Mouse (Mus musculus): Measurements from ENCODE around the gene Clybl. TPM values are rescaled to one million over a fixed set of nuclear protein-coding genes. Genes with fewer than 3 reads are reported as not detected.

Gene Clybl
- polyA plus RNA-seq, 1 experiment from 2014 or later: 76.8 TPM

DNA sequence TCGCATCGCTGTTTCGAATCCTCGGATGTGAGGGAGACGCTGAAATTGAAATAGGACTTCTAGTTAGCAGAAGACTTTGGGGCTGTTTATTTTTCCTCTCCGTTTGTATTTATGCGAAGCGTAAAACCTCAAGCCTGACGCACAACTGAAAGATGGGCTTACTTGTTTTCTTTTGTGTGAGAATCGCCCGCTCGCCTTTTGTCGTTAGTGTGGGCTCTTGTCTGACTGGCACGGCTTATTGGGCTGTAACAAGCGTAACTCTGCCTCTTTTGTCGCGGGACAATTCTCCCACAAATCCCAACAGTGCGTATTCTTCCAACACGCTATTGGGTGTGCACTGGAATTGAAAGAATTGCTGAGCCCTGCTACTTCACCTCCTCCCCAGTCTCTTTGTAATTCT, 192.0 kb downstream of the Clybl start:
- no peak for ATAC-seq (replicated peaks; ENCODE audit: insufficient number of reproducible peaks, low FRiP score, low TSS enrichment)
- no peak overlapping the region for H3K27ac ChIP-seq (ENCODE audit: low read depth, low read length)
- H3K27me3 ChIP-seq (ENCODE audit: control insufficient read depth, insufficient read depth, low read length): no peaks in the 10 kb centered on the region; the same call in 1 of the 2 replicates
- H3K9ac ChIP-seq (ENCODE audit: low read depth, low read length): no peak overlapping the region
- no peak overlapping the region for H3K4me3 ChIP-seq (ENCODE audit: low read depth, low read length)
- 52% methylated on average over 19 of the region's 19 CpGs for WGBS (ENCODE audit: insufficient replicate concordance)
- no peaks in the 10 kb centered on the region for H3K9me3 ChIP-seq (replicated peaks; ENCODE audit: control insufficient read depth, low read length)
- no peaks in the 10 kb centered on the region for H3K4me1 ChIP-seq (ENCODE audit: control insufficient read depth, insufficient read depth, low read length)
- peak overlapping the region; percentile 25 for H3K4me2 ChIP-seq
- H3K36me3 ChIP-seq (ENCODE audit: control insufficient read depth, insufficient read depth, low read length): no peaks in the 10 kb centered on the region

DNA sequence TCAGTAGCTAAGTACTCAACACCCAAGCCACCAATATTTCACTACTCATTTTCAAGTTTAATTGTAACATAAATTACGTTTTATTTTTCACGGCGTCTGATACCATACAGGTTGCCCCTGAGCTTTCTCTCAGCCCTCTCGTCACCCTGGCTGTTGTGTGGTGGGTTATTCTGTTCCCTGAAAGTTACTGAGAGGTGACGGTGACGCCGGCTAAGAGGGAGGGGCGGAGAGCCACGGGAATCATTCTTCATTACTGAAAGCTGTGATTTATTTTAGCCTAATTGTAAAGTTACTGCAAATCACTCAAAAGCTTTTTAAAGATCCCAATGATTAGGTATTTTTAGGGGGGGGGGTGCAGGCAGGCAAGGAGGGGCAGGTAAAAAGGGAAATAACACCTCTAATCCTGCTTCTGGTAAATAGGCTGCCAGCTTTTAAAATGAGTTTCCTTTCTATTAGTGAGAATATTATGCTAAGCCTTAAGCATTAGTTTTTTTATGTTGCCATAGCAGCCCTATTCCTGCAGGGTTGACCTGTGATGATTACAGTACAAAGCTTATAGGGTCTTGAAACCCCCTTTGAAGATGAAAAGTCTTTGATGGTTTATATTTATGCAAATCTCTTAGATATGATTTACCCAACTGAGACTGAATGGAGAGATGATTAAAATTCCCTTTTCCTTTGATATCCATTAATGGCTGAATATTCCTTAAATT, 192.9 kb downstream of the Clybl start:
- H3K4me1 ChIP-seq (ENCODE audit: control insufficient read depth, insufficient read depth, low read length): peaks cover 4% of the 10 kb centered on the region
- 17% methylated on average over 9 of the region's 9 CpGs for WGBS (ENCODE audit: insufficient replicate concordance)
- peak overlapping the region; percentile 40 for H3K4me2 ChIP-seq
- no peak overlapping the region for H3K9ac ChIP-seq (ENCODE audit: low read depth, low read length)
- no peaks in the 10 kb centered on the region for H3K36me3 ChIP-seq (ENCODE audit: control insufficient read depth, insufficient read depth, low read length)
- no peak overlapping the region for H3K4me3 ChIP-seq (ENCODE audit: low read depth, low read length)
- no peak for ATAC-seq (replicated peaks; ENCODE audit: insufficient number of reproducible peaks, low FRiP score, low TSS enrichment)
- H3K9me3 ChIP-seq (replicated peaks; ENCODE audit: control insufficient read depth, low read length): no peaks in the 10 kb centered on the region
- H3K27me3 ChIP-seq (ENCODE audit: control insufficient read depth, insufficient read depth, low read length): no peaks in the 10 kb centered on the region; the same call in 1 of the 2 replicates
- no peak overlapping the region for H3K27ac ChIP-seq (ENCODE audit: low read depth, low read length)

GRCm38 (mm10) chr14:122375070-122375811, 193.7 kb downstream of the Clybl start:
- H3K27me3 ChIP-seq (ENCODE audit: control insufficient read depth, insufficient read depth, low read length): no peaks in the 10 kb centered on the region; the same call in 1 of the 2 replicates
- WGBS (ENCODE audit: insufficient replicate concordance): 55% methylated on average over 12 of the region's 12 CpGs
- H3K4me2 ChIP-seq: no peak overlapping the region
- peaks cover 4% of the 10 kb centered on the region for H3K4me1 ChIP-seq (ENCODE audit: control insufficient read depth, insufficient read depth, low read length)
- H3K4me3 ChIP-seq (ENCODE audit: low read depth, low read length): no peak overlapping the region
- H3K9me3 ChIP-seq (replicated peaks; ENCODE audit: control insufficient read depth, low read length): no peaks in the 10 kb centered on the region
- no peaks in the 10 kb centered on the region for H3K36me3 ChIP-seq (ENCODE audit: control insufficient read depth, insufficient read depth, low read length)
- no peak overlapping the region for H3K9ac ChIP-seq (ENCODE audit: low read depth, low read length)
- H3K27ac ChIP-seq (ENCODE audit: low read depth, low read length): no peak overlapping the region
- no peak for ATAC-seq (replicated peaks; ENCODE audit: insufficient number of reproducible peaks, low FRiP score, low TSS enrichment)

GRCm38 (mm10) chr14:122376482-122377143, 195.1 kb downstream of the Clybl start:
- Histone ChIP-seq H3K27ac (ENCODE audit: low read depth, low read length) (no peak overlapping the region), H3K4me1 (ENCODE audit: control insufficient read depth, insufficient read depth, low read length) (peaks cover 4% of the 10 kb centered on the region), H3K4me3 (ENCODE audit: low read depth, low read length) (no peak overlapping the region), H3K9me3 (replicated peaks; ENCODE audit: control insufficient read depth, low read length) (no peaks in the 10 kb centered on the region), H3K9ac (ENCODE audit: low read depth, low read length) (no peak overlapping the region), H3K36me3 (ENCODE audit: control insufficient read depth, insufficient read depth, low read length) (no peaks in the 10 kb centered on the region), H3K27me3 (ENCODE audit: control insufficient read depth, insufficient read depth, low read length) (no peaks in the 10 kb centered on the region; the same call in 1 of the 2 replicates), H3K4me2 (no peak overlapping the region)
- WGBS (ENCODE audit: insufficient replicate concordance): 70% methylated on average over 9 of the region's 9 CpGs
- ATAC-seq (replicated peaks; ENCODE audit: insufficient number of reproducible peaks, low FRiP score, low TSS enrichment): no peak

- H3K36me3 ChIP-seq (ENCODE audit: control insufficient read depth, insufficient read depth, low read length): no peaks in the 10 kb centered on the region
- no peak for ATAC-seq (replicated peaks; ENCODE audit: insufficient number of reproducible peaks, low FRiP score, low TSS enrichment)
- H3K4me3 ChIP-seq (ENCODE audit: low read depth, low read length): no peak overlapping the region
- no peak overlapping the region for H3K4me2 ChIP-seq
- no peak overlapping the region for H3K9ac ChIP-seq (ENCODE audit: low read depth, low read length)
- peaks cover 4% of the 10 kb centered on the region for H3K4me1 ChIP-seq (ENCODE audit: control insufficient read depth, insufficient read depth, low read length)
- no peak overlapping the region for H3K27ac ChIP-seq (ENCODE audit: low read depth, low read length)
- H3K27me3 ChIP-seq (ENCODE audit: control insufficient read depth, insufficient read depth, low read length): no peaks in the 10 kb centered on the region; the same call in 1 of the 2 replicates
- no peaks in the 10 kb centered on the region for H3K9me3 ChIP-seq (replicated peaks; ENCODE audit: control insufficient read depth, low read length)
- 85% methylated on average over 6 of the region's 6 CpGs for WGBS (ENCODE audit: insufficient replicate concordance)
Observed at GRCm38 (mm10) chr14:122377681-122378080, 196.2 kb downstream of the Clybl start.

DNA sequence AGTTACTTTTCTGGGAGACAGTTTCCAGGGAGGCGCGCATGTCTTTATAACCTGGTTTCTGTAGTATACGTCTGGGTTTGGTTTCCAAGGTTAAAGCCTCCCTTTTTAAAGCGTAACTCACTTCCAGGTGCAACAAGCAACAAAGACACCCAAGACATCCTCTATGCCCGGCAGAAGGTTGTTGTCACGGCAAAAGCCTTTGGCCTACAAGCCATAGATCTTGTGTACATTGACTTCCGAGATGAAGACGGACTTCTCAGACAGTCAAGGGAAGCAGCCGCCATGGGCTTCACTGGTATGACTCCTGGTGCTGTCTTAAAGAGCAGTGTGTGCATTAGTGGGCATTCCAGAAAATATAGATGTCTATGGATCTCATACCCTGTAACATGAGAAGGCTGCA, 197.6 kb downstream of the Clybl start:
- 87% methylated on average over 9 of the region's 9 CpGs for WGBS (ENCODE audit: insufficient replicate concordance)

DNA sequence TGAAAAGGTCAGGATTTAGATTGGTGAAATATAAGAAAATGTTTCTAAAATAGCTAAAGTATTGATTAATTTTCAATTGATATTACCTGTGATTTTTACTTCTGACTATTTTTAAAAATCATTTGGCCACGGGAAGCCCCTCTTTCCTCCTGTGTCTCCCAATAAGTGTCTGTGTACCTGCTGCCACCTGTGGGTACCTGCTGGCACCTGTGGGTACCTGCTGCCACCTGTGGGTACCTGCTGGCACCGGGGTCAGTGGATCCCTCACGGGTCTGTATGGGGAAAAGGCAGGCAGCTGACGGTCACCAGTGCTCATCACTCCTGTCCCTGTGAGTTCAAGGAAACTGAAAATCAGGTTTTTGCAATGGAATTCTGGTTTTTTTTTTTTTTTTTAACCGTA, 198.5 kb downstream of the Clybl start:
- H3K4me2 ChIP-seq: no peak overlapping the region
- 86% methylated on average over 5 of the region's 5 CpGs for WGBS (ENCODE audit: insufficient replicate concordance)
- no peaks in the 10 kb centered on the region for H3K27me3 ChIP-seq (ENCODE audit: control insufficient read depth, insufficient read depth, low read length)
- H3K27ac ChIP-seq (ENCODE audit: low read depth, low read length): no peak overlapping the region
- no peak overlapping the region for H3K4me3 ChIP-seq (ENCODE audit: low read depth, low read length)
- no peaks in the 10 kb centered on the region for H3K9me3 ChIP-seq (replicated peaks; ENCODE audit: control insufficient read depth, low read length)
- no peaks in the 10 kb centered on the region for H3K36me3 ChIP-seq (ENCODE audit: control insufficient read depth, insufficient read depth, low read length)
- ATAC-seq (replicated peaks; ENCODE audit: insufficient number of reproducible peaks, low FRiP score, low TSS enrichment): no peak
- H3K4me1 ChIP-seq (ENCODE audit: control insufficient read depth, insufficient read depth, low read length): peaks cover 4% of the 10 kb centered on the region
- no peak overlapping the region for H3K9ac ChIP-seq (ENCODE audit: low read depth, low read length)

More for the DNA sequence above, 197.6 kb downstream of the Clybl start:
- ATAC-seq (replicated peaks; ENCODE audit: insufficient number of reproducible peaks, low FRiP score, low TSS enrichment): no peak
- no peaks in the 10 kb centered on the region for H3K27me3 ChIP-seq (ENCODE audit: control insufficient read depth, insufficient read depth, low read length)
- H3K4me1 ChIP-seq (ENCODE audit: control insufficient read depth, insufficient read depth, low read length): peaks cover 4% of the 10 kb centered on the region
- H3K9me3 ChIP-seq (replicated peaks; ENCODE audit: control insufficient read depth, low read length): no peaks in the 10 kb centered on the region
- H3K4me2 ChIP-seq: no peak overlapping the region
- no peak overlapping the region for H3K4me3 ChIP-seq (ENCODE audit: low read depth, low read length)
- H3K36me3 ChIP-seq (ENCODE audit: control insufficient read depth, insufficient read depth, low read length): no peaks in the 10 kb centered on the region
- no peak overlapping the region for H3K27ac ChIP-seq (ENCODE audit: low read depth, low read length)
- H3K9ac ChIP-seq (ENCODE audit: low read depth, low read length): no peak overlapping the region

GRCm38 (mm10) chr14:122380896-122381845, 199.7 kb downstream of the Clybl start:
- no peak overlapping the region for H3K27ac ChIP-seq (ENCODE audit: low read depth, low read length)
- 82% methylated on average over 15 of the region's 15 CpGs for WGBS (ENCODE audit: insufficient replicate concordance)
- H3K9ac ChIP-seq (ENCODE audit: low read depth, low read length): no peak overlapping the region
- H3K4me2 ChIP-seq: no peak overlapping the region
- H3K9me3 ChIP-seq (replicated peaks; ENCODE audit: control insufficient read depth, low read length): no peaks in the 10 kb centered on the region
- no peak for ATAC-seq (replicated peaks; ENCODE audit: insufficient number of reproducible peaks, low FRiP score, low TSS enrichment)
- peaks cover 4% of the 10 kb centered on the region for H3K4me1 ChIP-seq (ENCODE audit: control insufficient read depth, insufficient read depth, low read length)
- H3K36me3 ChIP-seq (ENCODE audit: control insufficient read depth, insufficient read depth, low read length): no peaks in the 10 kb centered on the region
- no peak overlapping the region for H3K4me3 ChIP-seq (ENCODE audit: low read depth, low read length)
- no peaks in the 10 kb centered on the region for H3K27me3 ChIP-seq (ENCODE audit: control insufficient read depth, insufficient read depth, low read length)
